Mouse (Mus musculus) CD4-positive, CD25-positive, alpha-beta regulatory T cell, adult 2 months (primary cell): Measurements from ENCODE around the gene Phldb1.
"Not testable (repeated sequence)": the region's sequence is repeated elsewhere in the genome, so short reads cannot be mapped to it uniquely, and the experiment has no call there.

Experiments used
- DNase-seq: peaks from one replicate; pipeline ENCODE4 v3.0.0-alpha.2; 2012; ENCODE audit warnings: low read depth, low spot score

Gene Phldb1

GRCm38 (mm10) chr9:44653896-44654295, 81.1 kb downstream of the Phldb1 start:
- no peak for DNase-seq

- peak; percentile 85 for DNase-seq
Observed at GRCm38 (mm10) chr9:44652027-44652426, 83.0 kb downstream of the Phldb1 start.

GRCm38 (mm10) chr9:44648881-44649281, 86.1 kb downstream of the Phldb1 start:
- DNase-seq, result peak; percentile 46

- no peak for DNase-seq
Observed at GRCm38 (mm10) chr9:44647656-44648055, 87.3 kb downstream of the Phldb1 start.

GRCm38 (mm10) chr9:44647026-44647425, 88.0 kb downstream of the Phldb1 start:
- no peak for DNase-seq

- DNase-seq, result peak; percentile 55
Observed at GRCm38 (mm10) chr9:44646366-44646765, 88.6 kb downstream of the Phldb1 start.

GRCm38 (mm10) chr9:44645924-44646323, 89.1 kb downstream of the Phldb1 start:
- peak; percentile 85 for DNase-seq

- DNase-seq, result no peak
Observed at GRCm38 (mm10) chr9:44645481-44645880, 89.5 kb downstream of the Phldb1 start.

GRCm38 (mm10) chr9:44644186-44644585, 90.8 kb downstream of the Phldb1 start:
- no peak for DNase-seq

GRCm38 (mm10) chr9:44643103-44643502, 91.9 kb downstream of the Phldb1 start:
- no peak for DNase-seq

GRCm38 (mm10) chr9:44641616-44642015, 93.4 kb downstream of the Phldb1 start:
- DNase-seq, result no peak

GRCm38 (mm10) chr9:44640646-44641357, 94.2 kb downstream of the Phldb1 start:
- DNase-seq, result no peak

- not testable (repeated sequence) for DNase-seq
Observed at GRCm38 (mm10) chr9:44640028-44640427, 95.0 kb downstream of the Phldb1 start.

GRCm38 (mm10) chr9:44638726-44639125, 96.3 kb downstream of the Phldb1 start:
- not testable (repeated sequence) for DNase-seq

- no peak for DNase-seq
Observed at GRCm38 (mm10) chr9:44637551-44638169, 97.3 kb downstream of the Phldb1 start.
